Mouse (Mus musculus): ENCODE measurements around the gene Smco3. TPM values are rescaled to one million over a fixed set of nuclear protein-coding genes. Genes with fewer than 3 reads are reported as not detected.
"Not testable (repeated sequence)": the region's sequence is repeated elsewhere in the genome, so short reads cannot be mapped to it uniquely, and the experiment has no call there.

Gene Smco3
- polyA plus RNA-seq, 1 experiment from 2014 or later: not detected

GRCm38 (mm10) chr6:136800710-136801109 is 34.5 kb downstream of the Smco3 start:
- 93% methylated on average over 8 of the region's 8 CpGs for WGBS
- Histone ChIP-seq H3K4me1 (peaks cover 14% of the 10 kb centered on the region), H3K27ac (replicated peaks) (no peak overlapping the region), H3K4me3 (no peak overlapping the region), H3K36me3 (replicated peaks) (no peaks in the 10 kb centered on the region), H3K27me3 (replicated peaks; ENCODE audit: low read depth, poor library complexity, severe bottlenecking) (peaks cover 4% of the 10 kb centered on the region; the same call in 1 of the 2 replicates), H3K9me3 (no peaks in the 10 kb centered on the region)
- no peak for DNase-seq (ENCODE audit: low spot score)

GRCm38 (mm10) chr6:136797874-136798693 is 37.2 kb downstream of the Smco3 start:
- 79% methylated on average over 3 of the region's 3 CpGs for WGBS
- H3K27ac ChIP-seq (replicated peaks); H3K4me3 ChIP-seq; DNase-seq (ENCODE audit: low spot score); H3K9me3 ChIP-seq; H3K36me3 ChIP-seq (replicated peaks): not testable (repeated sequence)
- peaks cover 18% of the 10 kb centered on the region for H3K4me1 ChIP-seq
- peaks cover 15% of the 10 kb centered on the region for H3K27me3 ChIP-seq (replicated peaks; ENCODE audit: low read depth, poor library complexity, severe bottlenecking)

GRCm38 (mm10) chr6:136795850-136796249 is 39.4 kb downstream of the Smco3 start:
- Histone ChIP-seq H3K4me1 (peaks cover 17% of the 10 kb centered on the region), H3K36me3 (replicated peaks) (no peaks in the 10 kb centered on the region), H3K27ac (replicated peaks) (no peak overlapping the region), H3K9me3 (no peaks in the 10 kb centered on the region), H3K4me3 (no peak overlapping the region), H3K27me3 (replicated peaks; ENCODE audit: low read depth, poor library complexity, severe bottlenecking) (peaks cover 25% of the 10 kb centered on the region)
- WGBS: 61% methylated on average over 6 of the region's 6 CpGs
- no peak for DNase-seq (ENCODE audit: low spot score)

- H3K9me3 ChIP-seq: no peaks in the 10 kb centered on the region
- no peaks in the 10 kb centered on the region for H3K36me3 ChIP-seq (replicated peaks)
- no peak overlapping the region for H3K4me3 ChIP-seq
- WGBS: 62% methylated on average over 1 of the region's 1 CpGs
- DNase-seq (ENCODE audit: low spot score): no peak
- H3K27me3 ChIP-seq (replicated peaks; ENCODE audit: low read depth, poor library complexity, severe bottlenecking): peaks cover 25% of the 10 kb centered on the region
- no peak overlapping the region for H3K27ac ChIP-seq (replicated peaks)
- peaks cover 17% of the 10 kb centered on the region for H3K4me1 ChIP-seq
Measured at GRCm38 (mm10) chr6:136795110-136795509, 40.1 kb downstream of the Smco3 start.

GRCm38 (mm10) chr6:136793831-136794525 is 41.3 kb downstream of the Smco3 start:
- under 1% methylated on average over 24 of the region's 24 CpGs for WGBS
- peak overlapping the region; percentile 58 for H3K4me3 ChIP-seq
- peaks cover 25% of the 10 kb centered on the region for H3K27me3 ChIP-seq (replicated peaks; ENCODE audit: low read depth, poor library complexity, severe bottlenecking)
- peak overlapping the region; percentile 57 for H3K27ac ChIP-seq (replicated peaks)
- no peaks in the 10 kb centered on the region for H3K9me3 ChIP-seq
- H3K4me1 ChIP-seq: peaks cover 17% of the 10 kb centered on the region
- DNase-seq (ENCODE audit: low spot score): peak; percentile 36
- no peaks in the 10 kb centered on the region for H3K36me3 ChIP-seq (replicated peaks)

- 23% methylated on average over 16 of the region's 16 CpGs for WGBS
- Histone ChIP-seq H3K27ac (replicated peaks) (no peak overlapping the region), H3K9me3 (no peaks in the 10 kb centered on the region), H3K36me3 (replicated peaks) (no peaks in the 10 kb centered on the region), H3K4me1 (peaks cover 17% of the 10 kb centered on the region), H3K4me3 (peak overlapping the region; percentile 58), H3K27me3 (replicated peaks; ENCODE audit: low read depth, poor library complexity, severe bottlenecking) (peaks cover 25% of the 10 kb centered on the region)
- DNase-seq (ENCODE audit: low spot score): no peak
Measured at GRCm38 (mm10) chr6:136792884-136793758, 42.1 kb downstream of the Smco3 start.

- no peak overlapping the region for H3K27ac ChIP-seq (replicated peaks)
- peaks cover 21% of the 10 kb centered on the region for H3K27me3 ChIP-seq (replicated peaks; ENCODE audit: low read depth, poor library complexity, severe bottlenecking)
- H3K9me3 ChIP-seq: no peaks in the 10 kb centered on the region
- WGBS: 77% methylated on average over 5 of the region's 5 CpGs
- H3K36me3 ChIP-seq (replicated peaks): no peaks in the 10 kb centered on the region
- no peak for DNase-seq (ENCODE audit: low spot score)
- H3K4me3 ChIP-seq: no peak overlapping the region
- peaks cover 17% of the 10 kb centered on the region for H3K4me1 ChIP-seq
Measured at GRCm38 (mm10) chr6:136789391-136789971, 45.8 kb downstream of the Smco3 start.

GRCm38 (mm10) chr6:136782761-136783160 is 52.5 kb downstream of the Smco3 start:
- H3K9me3 ChIP-seq: no peaks in the 10 kb centered on the region
- no peaks in the 10 kb centered on the region for H3K27me3 ChIP-seq (replicated peaks; ENCODE audit: low read depth, poor library complexity, severe bottlenecking)
- H3K36me3 ChIP-seq (replicated peaks): no peaks in the 10 kb centered on the region
- H3K4me3 ChIP-seq: no peak overlapping the region
- WGBS: 84% methylated on average over 9 of the region's 9 CpGs
- H3K4me1 ChIP-seq: no peaks in the 10 kb centered on the region
- no peak overlapping the region for H3K27ac ChIP-seq (replicated peaks)
- DNase-seq (ENCODE audit: low spot score): no peak

GRCm38 (mm10) chr6:136782146-136782545 is 53.1 kb downstream of the Smco3 start:
- 87% methylated on average over 12 of the region's 12 CpGs for WGBS

GRCm38 (mm10) chr6:136781377-136781986 is 53.8 kb downstream of the Smco3 start, which contains the start of gene Gucy2c:
Gucy2c (minus strand) TSS chr6:136781765.
- no peaks in the 10 kb centered on the region for H3K4me1 ChIP-seq
- DNase-seq (ENCODE audit: low spot score): no peak
- no peaks in the 10 kb centered on the region for H3K27me3 ChIP-seq (replicated peaks; ENCODE audit: low read depth, poor library complexity, severe bottlenecking)
- H3K36me3 ChIP-seq (replicated peaks): no peaks in the 10 kb centered on the region
- 85% methylated on average over 20 of the region's 20 CpGs for WGBS
- no peak within 1 kb of the TSS for H3K27ac ChIP-seq (replicated peaks)
- no peaks in the 10 kb centered on the region for H3K9me3 ChIP-seq
- H3K4me3 ChIP-seq: no peak within 1 kb of the TSS

More at GRCm38 (mm10) chr6:136782146-136782545, 53.1 kb downstream of the Smco3 start:
- Histone ChIP-seq H3K36me3 (replicated peaks) (no peaks in the 10 kb centered on the region), H3K4me1 (no peaks in the 10 kb centered on the region), H3K4me3 (no peak overlapping the region), H3K27me3 (replicated peaks; ENCODE audit: low read depth, poor library complexity, severe bottlenecking) (no peaks in the 10 kb centered on the region), H3K27ac (replicated peaks) (no peak overlapping the region), H3K9me3 (no peaks in the 10 kb centered on the region)
- no peak for DNase-seq (ENCODE audit: low spot score)

Data from embryonic facial prominence, embryonic 10.5 days (tissue).